Mouse (Mus musculus) intestine, embryonic 16.5 days (tissue): ENCODE data around the gene Lrrc55. TPM values are rescaled to one million over a fixed set of nuclear protein-coding genes. Genes with fewer than 3 reads are reported as not detected.

Experiments used
- ATAC-seq: fragments of 200-750 bp; cut with Nextera tagmentation; 2 replicates; pipeline ENCODE4 v1.8.0; 2017; ENCODE audit warnings: moderate TSS enrichment, moderate library complexity
- H3K27ac ChIP-seq: fragments of 300-500 bp; sonication (generic); 2 replicates; pipeline ENCODE4 v1.5.1; 2014; ENCODE audit warnings: mild to moderate bottlenecking, low read length
- H3K27me3 ChIP-seq: fragments of 300-500 bp; sonication (generic); replicated peaks from 2 replicates; pipeline ENCODE4 v1.6.1; 2014; ENCODE audit warnings: low read length, control low read depth, mixed read lengths; ENCODE audit not compliant: control insufficient read depth, insufficient read depth
- H3K36me3 ChIP-seq: fragments of 300-500 bp; sonication (generic); 2 replicates; pipeline ENCODE4 v1.6.1; 2014; ENCODE audit warnings: low read length, control low read depth; ENCODE audit not compliant: control insufficient read depth, insufficient read depth
- H3K4me1 ChIP-seq: fragments of 300-500 bp; sonication (generic); 2 replicates; pipeline ENCODE4 v1.6.1; 2014; ENCODE audit warnings: low read length, control low read depth, mixed read lengths; ENCODE audit not compliant: control insufficient read depth, insufficient read depth
- H3K4me2 ChIP-seq: fragments of 300-500 bp; sonication (generic); 2 replicates; pipeline ENCODE4 v1.6.1; 2014; ENCODE audit warnings: low read depth, low read length, control low read depth
- H3K4me3 ChIP-seq: fragments of 300-500 bp; sonication (generic); 2 replicates; pipeline ENCODE4 v1.5.1; 2014; ENCODE audit warnings: mild to moderate bottlenecking, low read length
- H3K9ac ChIP-seq: fragments of 300-500 bp; sonication (generic); 2 replicates; pipeline ENCODE4 v1.6.1; 2014; ENCODE audit warnings: low read depth, low read length
- H3K9me3 ChIP-seq: fragments of 300-500 bp; sonication (generic); 2 replicates; pipeline ENCODE4 v1.6.1; 2016; ENCODE audit warnings: low read length, control low read depth; ENCODE audit not compliant: control insufficient read depth
- WGBS: fragments of 180-500 bp; shearing (Covaris S2); extraction: QIAGEN DNeasy Blood & Tissue Kit; methylation state at CpG from one replicate; pipeline ENCODE4 v1.1.7; 2014; 5-methylcytosine and 5-hydroxymethylcytosine counted together
- polyA plus RNA-seq: library from polyadenylated mRNA; unstranded; fragments of >200 nt; fragmentation: Nextera tagmentation; extraction: Ambion mirVana; gene quantifications from 2 replicates; pipeline ENCODE4 v1.2.1, GENCODE M21; 2015

The Lrrc55 gene
- polyA plus RNA-seq, 1 experiment from 2014 or later, result 4.0 TPM

DNA sequence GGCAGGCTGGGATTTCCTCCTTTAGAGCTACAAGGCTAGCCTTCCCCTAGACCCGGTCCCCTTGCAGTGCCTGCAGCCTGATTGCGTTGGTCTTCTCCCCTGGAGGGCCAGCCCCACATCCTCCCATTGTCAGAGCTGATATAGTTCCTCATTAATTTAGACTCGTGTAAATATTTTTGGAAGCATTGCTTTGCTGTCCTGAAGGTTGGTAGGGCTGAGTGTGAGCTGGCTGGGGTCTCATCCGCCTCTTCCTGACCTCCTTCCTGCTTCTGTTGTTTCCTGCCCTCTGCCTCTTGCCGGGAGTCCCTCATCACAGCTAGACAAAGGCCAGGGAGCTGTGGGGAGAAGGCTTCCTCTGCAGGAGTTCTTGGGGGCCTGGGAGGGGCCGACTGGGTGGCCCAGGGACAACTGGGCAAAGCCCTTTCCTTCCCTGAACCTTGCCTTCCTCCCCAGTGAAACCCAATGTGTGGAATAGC is 67.5 kb downstream of the Lrrc55 start:
- peak; percentile 51 for ATAC-seq
- H3K36me3 ChIP-seq, result no peaks in the 10 kb centered on the region
- H3K27ac ChIP-seq, result no peak overlapping the region
- whole genome bisulfite sequencing, result 46% methylated on average over 6 of the region's 6 CpGs
- no peak overlapping the region for H3K4me2 ChIP-seq
- peaks cover 11% of the 10 kb centered on the region for H3K4me1 ChIP-seq
- H3K9ac ChIP-seq, result no peak overlapping the region
- H3K9me3 ChIP-seq, result no peaks in the 10 kb centered on the region
- H3K27me3 ChIP-seq, result no peaks in the 10 kb centered on the region
- no peak overlapping the region for H3K4me3 ChIP-seq

DNA sequence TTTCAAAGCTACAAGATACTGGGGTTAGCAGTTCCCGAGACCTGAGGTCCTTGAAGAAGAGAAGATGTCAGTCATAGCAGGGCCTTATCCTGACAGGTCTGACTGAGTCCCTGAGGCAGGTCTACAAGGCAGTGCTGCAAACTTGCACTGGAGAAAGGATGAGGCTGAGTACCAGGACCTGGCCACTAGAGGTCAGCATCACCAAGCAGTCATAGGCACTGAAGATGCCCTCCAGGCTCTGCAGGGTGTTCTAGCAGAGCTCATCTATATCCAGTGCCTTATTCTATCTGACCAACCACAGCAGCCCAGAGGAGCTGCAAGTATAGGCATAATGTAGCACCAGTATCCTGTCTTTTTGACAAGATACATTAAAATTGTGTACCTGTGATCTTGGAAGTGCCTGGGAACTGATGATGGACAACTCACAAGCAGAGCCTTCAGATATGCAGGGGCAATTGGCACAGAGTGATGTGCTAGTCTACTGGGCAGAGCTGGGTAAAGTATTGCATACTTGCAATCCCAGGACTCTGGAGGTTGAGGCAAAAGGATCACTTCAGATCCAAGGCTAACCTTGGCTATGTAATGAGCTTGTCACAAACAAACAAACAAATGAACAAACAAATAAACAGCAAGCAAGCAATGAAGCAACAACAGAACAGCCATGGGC is 73.0 kb downstream of the Lrrc55 start:
- Histone ChIP-seq H3K9me3 (no peaks in the 10 kb centered on the region), H3K9ac (no peak overlapping the region), H3K27ac (no peak overlapping the region), H3K4me3 (no peak overlapping the region), H3K36me3 (no peaks in the 10 kb centered on the region), H3K27me3 (no peaks in the 10 kb centered on the region), H3K4me2 (no peak overlapping the region), H3K4me1 (no peaks in the 10 kb centered on the region)
- WGBS, result 17% methylated on average over 1 of the region's 1 CpGs
- peak; percentile 89 for ATAC-seq

DNA sequence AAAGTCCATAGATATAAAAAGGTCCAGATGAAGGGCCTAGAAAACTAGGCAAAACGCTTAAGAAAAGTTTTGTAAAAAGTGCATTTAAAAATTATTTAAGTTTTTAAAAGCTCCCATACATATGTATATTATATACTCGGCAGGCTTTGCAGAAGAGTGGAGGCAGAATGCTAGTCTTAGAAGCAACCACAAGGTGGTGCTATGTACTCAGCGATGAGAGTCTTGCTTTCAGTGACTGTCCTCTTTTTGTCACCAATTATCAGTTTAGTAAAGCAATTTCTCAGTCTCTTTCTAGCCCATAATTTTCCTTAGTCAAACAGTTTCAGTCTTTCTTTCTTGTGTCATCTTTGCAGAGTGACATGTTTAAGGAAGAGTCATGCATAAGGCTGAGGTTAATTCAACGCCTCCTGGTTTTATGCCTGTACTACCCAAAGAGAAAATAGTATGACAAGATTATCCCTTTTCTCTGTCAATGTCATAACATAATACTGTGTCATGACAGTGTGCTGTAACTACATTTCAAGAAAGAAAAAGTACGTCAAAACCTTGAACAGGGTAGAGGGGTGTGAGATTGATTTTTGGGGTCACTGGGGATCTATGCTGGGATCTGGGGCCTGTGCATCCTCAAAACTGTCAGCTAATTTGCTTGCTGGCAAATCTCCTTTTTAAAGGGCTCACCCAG is 73.7 kb downstream of the Lrrc55 start:
- H3K4me2 ChIP-seq, result no peak overlapping the region
- no peak overlapping the region for H3K9ac ChIP-seq
- no peaks in the 10 kb centered on the region for H3K4me1 ChIP-seq
- WGBS, result 25% methylated on average over 5 of the region's 5 CpGs
- no peaks in the 10 kb centered on the region for H3K36me3 ChIP-seq
- no peak overlapping the region for H3K4me3 ChIP-seq
- H3K9me3 ChIP-seq, result no peaks in the 10 kb centered on the region
- no peak overlapping the region for H3K27ac ChIP-seq
- peak; percentile 71 for ATAC-seq
- no peaks in the 10 kb centered on the region for H3K27me3 ChIP-seq

Other genes with a start within 250 kb of the Lrrc55 start
- gene Prg2, start 216.7 kb downstream of the Lrrc55 start, polyA plus RNA-seq, result 1.0 TPM in 1 of 2 replicates, not detected in the other
- gene Prg3, start 209.0 kb downstream of the Lrrc55 start, polyA plus RNA-seq, result not detected in 2 replicates
- gene Ssrp1, start 160.0 kb downstream of the Lrrc55 start, polyA plus RNA-seq, result 212 and 244 TPM in 2 replicates
- gene P2rx3, start 159.7 kb downstream of the Lrrc55 start, polyA plus RNA-seq, result 1.1 and 1.3 TPM in 2 replicates
- 34.4 and 36.8 TPM in 2 replicates for gene Tnks1bp1, start 149.2 kb downstream of the Lrrc55 start, polyA plus RNA-seq
- gene Aplnr, start 61.0 kb downstream of the Lrrc55 start, polyA plus RNA-seq, result 61.8 and 62.0 TPM in 2 replicates
- gene Olfr987, start 142.1 kb upstream of the Lrrc55 start, polyA plus RNA-seq, result not detected in 2 replicates
- gene Olfr988, start 166.0 kb upstream of the Lrrc55 start, polyA plus RNA-seq, result not detected in 2 replicates
- gene Olfr992, start 212.3 kb upstream of the Lrrc55 start, polyA plus RNA-seq, result not detected in 2 replicates
- not detected in 2 replicates for gene Olfr993, start 217.7 kb upstream of the Lrrc55 start, polyA plus RNA-seq
- gene Olfr994, start 239.3 kb upstream of the Lrrc55 start, polyA plus RNA-seq, result not detected in 2 replicates
- not detected in 2 replicates for gene Olfr995, start 246.4 kb upstream of the Lrrc55 start, polyA plus RNA-seq